Mouse (Mus musculus): ENCODE measurements at regions not wholly inside any gene's neighbourhood (a gene's known extent, or its start where the extent isn't known, plus 50 kb on each side); places are given as distances from the start of the nearest gene placed in this dataset.

- DNase-seq: no peak
- intact Hi-C loops (cut with DNase I): loop anchor here (5.0 to 10.0 kb wide), 3 partner anchors 38 to 125 kb away; no protein-coding TSS in a partner anchor
These were observed 56.9 kb upstream of the Trabd2b start for GRCm38 (mm10) chr4:114349601-114350000.

GRCm38 (mm10) chr4:114351282-114351681, 55.2 kb upstream of the Trabd2b start:
- intact Hi-C loops (cut with DNase I): no loop called here

GRCm38 (mm10) chr4:114353058-114353457, 53.5 kb upstream of the Trabd2b start:
- intact Hi-C loops (cut with DNase I): no loop called here
- DNase-seq: no peak

More at GRCm38 (mm10) chr4:114351282-114351681, 55.2 kb upstream of the Trabd2b start:
- no peak for DNase-seq

All from heart, postnatal 10 days (tissue).